Mouse (Mus musculus): ENCODE data around the gene Tarbp2. TPM values are rescaled to one million over a fixed set of nuclear protein-coding genes. Genes with fewer than 3 reads are reported as not detected.

The Tarbp2 gene
- polyA plus RNA-seq (2014; fragmentation: Nextera tagmentation; extraction: Ambion mirVana) = 97.7 and 108 TPM in 2 replicates

DNA sequence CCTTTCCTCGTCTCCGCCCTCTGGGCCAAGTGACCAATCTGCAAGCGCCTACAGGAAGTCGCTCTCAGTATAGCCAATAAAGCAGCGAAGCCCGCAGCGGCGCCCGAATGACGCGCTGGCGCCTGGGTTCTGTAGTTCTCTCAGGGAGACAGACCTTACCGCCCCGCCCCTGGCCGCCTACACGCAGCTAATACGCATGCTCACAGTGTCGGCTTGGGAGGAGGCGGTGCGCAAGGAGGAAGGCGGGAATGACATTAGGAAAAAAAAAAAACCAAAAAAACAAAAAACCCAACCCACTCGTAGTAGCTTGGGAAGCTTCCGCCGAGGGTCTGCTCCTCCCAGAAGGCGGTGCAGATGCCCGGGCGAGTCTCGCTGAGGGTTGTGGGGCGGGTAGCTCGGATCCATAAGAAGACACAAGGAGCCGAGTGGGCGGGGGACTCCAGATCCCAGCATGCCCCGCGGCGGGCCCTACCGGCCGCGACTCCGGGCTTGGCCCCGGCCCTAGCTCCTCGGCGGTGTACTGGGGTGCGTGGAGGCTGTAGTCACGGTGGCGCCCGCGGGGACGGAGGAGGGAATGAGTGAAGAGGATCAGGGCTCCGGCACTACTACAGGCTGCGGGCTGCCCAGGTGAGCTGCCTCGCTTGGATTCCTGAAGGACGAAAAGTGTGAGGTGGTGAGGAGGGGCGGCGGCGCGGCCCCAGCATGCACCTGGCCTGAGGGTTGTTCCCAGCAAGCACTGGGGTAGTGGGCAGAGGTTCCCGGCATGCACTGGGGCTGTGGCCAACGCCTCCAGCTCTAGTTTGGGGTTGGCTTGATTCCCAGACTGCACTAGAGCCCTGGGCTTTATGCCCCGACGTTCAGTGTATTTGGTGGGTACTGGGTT is at the start of gene Tarbp2:
Gene Tarbp2 (plus strand): TSS at position 217 of the 883 bp plus-strand sequence.
- peak within 1 kb of the TSS; percentile 80 for H3K4me2 ChIP-seq
- H3K27me3 ChIP-seq (ENCODE audit: control insufficient read depth, insufficient read depth, low read length) = no peaks in the 10 kb centered on the region
- H3K4me3 ChIP-seq (ENCODE audit: low read depth, low read length) = peak within 1 kb of the TSS; percentile 65
- peak within 1 kb of the TSS; percentile 96 for H3K27ac ChIP-seq (ENCODE audit: low read depth, low read length)
- peaks cover 25% of the 10 kb centered on the region for H3K4me1 ChIP-seq (ENCODE audit: control insufficient read depth, insufficient read depth, low read length)
- peaks cover 5% of the 10 kb centered on the region; the same call in 1 of the 2 replicates for H3K36me3 ChIP-seq (ENCODE audit: control insufficient read depth, insufficient read depth, low read length)
- H3K9me3 ChIP-seq (replicated peaks; ENCODE audit: control insufficient read depth, low read length) = no peaks in the 10 kb centered on the region
- peak; percentile 93 for ATAC-seq (replicated peaks; ENCODE audit: insufficient number of reproducible peaks, low FRiP score, low TSS enrichment)
- WGBS (ENCODE audit: insufficient replicate concordance) = under 1% methylated on average over 60 of the region's 60 CpGs
- peak within 1 kb of the TSS; percentile 94 for H3K9ac ChIP-seq (ENCODE audit: low read depth, low read length)

DNA sequence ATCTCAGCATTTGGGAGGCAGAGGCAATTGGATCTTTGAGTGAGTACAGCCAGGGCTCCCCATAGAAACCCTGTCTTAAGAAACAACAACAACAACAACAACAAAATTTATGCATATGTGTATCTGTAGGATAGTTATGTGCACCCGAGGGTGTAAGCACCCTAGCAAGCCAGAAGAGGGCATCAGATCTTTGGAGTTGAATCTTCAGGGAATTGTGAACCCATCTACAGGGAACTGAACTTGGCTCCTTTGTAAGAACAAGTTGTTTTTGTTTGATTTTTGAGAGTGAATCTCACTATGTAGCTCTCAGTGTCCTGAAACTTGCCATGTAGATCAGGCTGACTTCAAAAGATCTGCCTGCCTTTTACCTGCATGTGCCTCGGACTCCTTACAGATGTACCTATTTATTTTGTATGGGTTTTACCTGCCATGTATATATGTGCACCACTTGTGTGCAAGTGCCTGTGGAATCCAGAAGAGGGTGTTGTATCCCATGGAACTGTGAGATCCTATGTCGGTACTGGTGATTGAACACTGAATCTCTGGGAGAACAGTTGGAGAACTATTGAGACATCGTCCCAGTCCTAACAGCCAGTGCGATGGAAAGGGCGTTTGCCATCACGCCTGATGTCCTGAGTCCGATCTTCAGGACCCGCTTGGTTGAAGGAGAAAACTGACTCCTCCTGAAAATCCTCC is 49.2 kb upstream of the Tarbp2 start:
- H3K9me3 ChIP-seq (replicated peaks; ENCODE audit: control insufficient read depth, low read length) = no peaks in the 10 kb centered on the region; the same call in 1 of the 2 replicates
- no peak overlapping the region for H3K4me3 ChIP-seq (ENCODE audit: low read depth, low read length)
- H3K9ac ChIP-seq (ENCODE audit: low read depth, low read length) = no peak overlapping the region
- no peak overlapping the region for H3K27ac ChIP-seq (ENCODE audit: low read depth, low read length)
- no peak overlapping the region for H3K4me2 ChIP-seq
- WGBS (ENCODE audit: insufficient replicate concordance) = 95% methylated on average over 9 of the region's 9 CpGs
- H3K36me3 ChIP-seq (ENCODE audit: control insufficient read depth, insufficient read depth, low read length) = no peaks in the 10 kb centered on the region; the same call in none of the 2 replicates
- no peaks in the 10 kb centered on the region for H3K27me3 ChIP-seq (ENCODE audit: control insufficient read depth, insufficient read depth, low read length)
- ATAC-seq (replicated peaks; ENCODE audit: insufficient number of reproducible peaks, low FRiP score, low TSS enrichment) = no peak
- H3K4me1 ChIP-seq (ENCODE audit: control insufficient read depth, insufficient read depth, low read length) = peaks cover 7% of the 10 kb centered on the region

DNA sequence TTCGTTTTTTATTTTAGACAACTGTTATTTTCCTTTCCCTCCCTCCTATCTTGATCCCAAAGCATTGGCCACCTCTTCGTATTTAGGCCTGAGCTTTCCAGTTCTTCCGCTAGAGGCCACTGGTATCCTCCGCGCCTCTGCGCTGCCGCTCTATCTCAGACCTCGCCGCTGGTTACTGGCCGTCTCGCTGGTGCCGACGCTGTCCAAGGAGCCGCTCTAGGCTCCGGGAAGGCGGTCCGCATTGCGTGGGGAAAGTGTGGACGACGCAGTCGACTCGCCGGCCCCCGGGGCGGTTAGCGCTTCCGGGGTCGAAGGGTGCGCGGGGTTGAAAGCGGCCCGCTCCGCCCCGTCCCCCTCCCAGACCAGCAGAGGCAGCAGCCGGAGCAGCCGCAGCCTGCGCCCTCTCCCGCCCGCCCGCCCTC is 47.8 kb upstream of the Tarbp2 start, which contains the start of gene Pcbp2:
Gene Pcbp2 (plus strand): TSS at position 357 of the 422 bp plus-strand sequence.
- H3K27ac ChIP-seq (ENCODE audit: low read depth, low read length) = peak within 1 kb of the TSS; percentile 90
- no peaks in the 10 kb centered on the region for H3K27me3 ChIP-seq (ENCODE audit: control insufficient read depth, insufficient read depth, low read length)
- H3K4me3 ChIP-seq (ENCODE audit: low read depth, low read length) = peak within 1 kb of the TSS; percentile 75
- peak within 1 kb of the TSS; percentile 80 for H3K4me2 ChIP-seq
- H3K36me3 ChIP-seq (ENCODE audit: control insufficient read depth, insufficient read depth, low read length) = peaks cover 5% of the 10 kb centered on the region
- peaks cover 7% of the 10 kb centered on the region for H3K4me1 ChIP-seq (ENCODE audit: control insufficient read depth, insufficient read depth, low read length)
- ATAC-seq (replicated peaks; ENCODE audit: insufficient number of reproducible peaks, low FRiP score, low TSS enrichment) = peak; percentile 99
- H3K9me3 ChIP-seq (replicated peaks; ENCODE audit: control insufficient read depth, low read length) = no peaks in the 10 kb centered on the region; the same call in 1 of the 2 replicates
- H3K9ac ChIP-seq (ENCODE audit: low read depth, low read length) = peak within 1 kb of the TSS; percentile 77
- WGBS (ENCODE audit: insufficient replicate concordance) = under 1% methylated on average over 30 of the region's 40 CpGs

- peak; percentile 70 for ATAC-seq (replicated peaks; ENCODE audit: insufficient number of reproducible peaks, low FRiP score, low TSS enrichment)
- H3K36me3 ChIP-seq (ENCODE audit: control insufficient read depth, insufficient read depth, low read length) = peaks cover 8% of the 10 kb centered on the region
- peak overlapping the region; percentile 75 for H3K4me3 ChIP-seq (ENCODE audit: low read depth, low read length)
- no peaks in the 10 kb centered on the region for H3K27me3 ChIP-seq (ENCODE audit: control insufficient read depth, insufficient read depth, low read length)
- peak overlapping the region; percentile 80 for H3K4me2 ChIP-seq
- WGBS (ENCODE audit: insufficient replicate concordance) = 2% methylated on average over 22 of the region's 67 CpGs
- H3K27ac ChIP-seq (ENCODE audit: low read depth, low read length) = peak overlapping the region; percentile 90
- peaks cover 7% of the 10 kb centered on the region for H3K4me1 ChIP-seq (ENCODE audit: control insufficient read depth, insufficient read depth, low read length)
- no peaks in the 10 kb centered on the region; the same call in 1 of the 2 replicates for H3K9me3 ChIP-seq (replicated peaks; ENCODE audit: control insufficient read depth, low read length)
- peak overlapping the region; percentile 77 for H3K9ac ChIP-seq (ENCODE audit: low read depth, low read length)
Measured at GRCm38 (mm10) chr15:102470605-102471294, 47.2 kb upstream of the Tarbp2 start.

GRCm38 (mm10) chr15:102471295-102471645 is 46.7 kb upstream of the Tarbp2 start:
- under 1% methylated on average over 10 of the region's 10 CpGs for WGBS (ENCODE audit: insufficient replicate concordance)
- no peak for ATAC-seq (replicated peaks; ENCODE audit: insufficient number of reproducible peaks, low FRiP score, low TSS enrichment)
- H3K27me3 ChIP-seq (ENCODE audit: control insufficient read depth, insufficient read depth, low read length) = no peaks in the 10 kb centered on the region

DNA sequence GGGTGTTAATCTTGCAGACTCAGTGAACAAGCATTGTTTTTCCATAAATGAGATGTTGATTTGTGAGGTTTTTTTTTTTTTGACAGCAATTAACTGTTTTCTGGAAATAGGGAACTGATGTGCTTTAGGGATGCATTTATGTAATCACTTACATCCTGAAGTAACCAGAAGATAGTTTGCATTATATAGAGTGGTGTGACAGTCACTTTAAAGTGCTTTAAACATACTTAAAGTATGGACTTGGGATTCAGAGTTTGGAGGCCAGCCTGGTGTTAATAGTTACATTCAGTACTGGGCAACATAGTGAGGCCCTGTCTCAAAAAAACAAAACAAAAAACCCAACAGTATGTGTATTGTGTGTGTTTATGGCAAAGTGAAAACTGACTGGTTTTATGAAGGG is 46.3 kb upstream of the Tarbp2 start:
- H3K9me3 ChIP-seq (replicated peaks; ENCODE audit: control insufficient read depth, low read length) = no peaks in the 10 kb centered on the region; the same call in 1 of the 2 replicates
- no peak overlapping the region for H3K9ac ChIP-seq (ENCODE audit: low read depth, low read length)
- no peak overlapping the region for H3K27ac ChIP-seq (ENCODE audit: low read depth, low read length)
- H3K4me3 ChIP-seq (ENCODE audit: low read depth, low read length) = peak overlapping the region; percentile 75
- H3K4me1 ChIP-seq (ENCODE audit: control insufficient read depth, insufficient read depth, low read length) = peaks cover 7% of the 10 kb centered on the region
- no peak for ATAC-seq (replicated peaks; ENCODE audit: insufficient number of reproducible peaks, low FRiP score, low TSS enrichment)
- H3K27me3 ChIP-seq (ENCODE audit: control insufficient read depth, insufficient read depth, low read length) = no peaks in the 10 kb centered on the region
- peak overlapping the region; percentile 80 for H3K4me2 ChIP-seq
- H3K36me3 ChIP-seq (ENCODE audit: control insufficient read depth, insufficient read depth, low read length) = peaks cover 11% of the 10 kb centered on the region

More at GRCm38 (mm10) chr15:102471295-102471645, 46.7 kb upstream of the Tarbp2 start:
- H3K4me1 ChIP-seq (ENCODE audit: control insufficient read depth, insufficient read depth, low read length) = peaks cover 7% of the 10 kb centered on the region
- no peaks in the 10 kb centered on the region; the same call in 1 of the 2 replicates for H3K9me3 ChIP-seq (replicated peaks; ENCODE audit: control insufficient read depth, low read length)
- peaks cover 8% of the 10 kb centered on the region for H3K36me3 ChIP-seq (ENCODE audit: control insufficient read depth, insufficient read depth, low read length)
- peak overlapping the region; percentile 77 for H3K9ac ChIP-seq (ENCODE audit: low read depth, low read length)
- H3K4me2 ChIP-seq = peak overlapping the region; percentile 80
- peak overlapping the region; percentile 75 for H3K4me3 ChIP-seq (ENCODE audit: low read depth, low read length)
- peak overlapping the region; percentile 90 for H3K27ac ChIP-seq (ENCODE audit: low read depth, low read length)

DNA sequence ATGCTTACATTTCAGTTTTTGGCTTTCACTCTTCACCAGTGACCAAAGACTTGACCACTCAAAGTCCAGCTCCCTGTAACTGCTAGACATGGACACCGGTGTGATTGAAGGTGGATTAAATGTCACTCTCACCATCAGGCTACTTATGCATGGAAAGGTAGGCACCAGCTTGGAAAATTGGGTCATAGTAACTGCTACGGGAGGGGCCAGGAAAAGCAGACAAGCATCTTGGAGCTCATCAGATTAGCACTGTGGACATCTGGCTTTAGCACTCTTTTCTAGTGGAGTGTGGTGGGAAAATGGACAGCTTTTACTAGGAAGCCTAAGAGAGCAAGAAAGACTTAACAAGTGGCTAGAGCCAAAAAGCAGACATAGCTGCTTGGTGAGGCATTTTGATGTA is 44.7 kb upstream of the Tarbp2 start:
- Histone ChIP-seq H3K4me3 (ENCODE audit: low read depth, low read length) (no peak overlapping the region), H3K27ac (ENCODE audit: low read depth, low read length) (no peak overlapping the region), H3K4me1 (ENCODE audit: control insufficient read depth, insufficient read depth, low read length) (peaks cover 7% of the 10 kb centered on the region), H3K9ac (ENCODE audit: low read depth, low read length) (no peak overlapping the region), H3K27me3 (ENCODE audit: control insufficient read depth, insufficient read depth, low read length) (no peaks in the 10 kb centered on the region), H3K4me2 (no peak overlapping the region; the same call in 1 of the 2 replicates), H3K36me3 (ENCODE audit: control insufficient read depth, insufficient read depth, low read length) (peaks cover 14% of the 10 kb centered on the region), H3K9me3 (replicated peaks; ENCODE audit: control insufficient read depth, low read length) (no peaks in the 10 kb centered on the region; the same call in 1 of the 2 replicates)
- no peak for ATAC-seq (replicated peaks; ENCODE audit: insufficient number of reproducible peaks, low FRiP score, low TSS enrichment)
- WGBS (ENCODE audit: insufficient replicate concordance) = 73% methylated on average over 2 of the region's 2 CpGs

GRCm38 (mm10) chr15:102474520-102474919 is 43.5 kb upstream of the Tarbp2 start:
- 84% methylated on average over 2 of the region's 2 CpGs for WGBS (ENCODE audit: insufficient replicate concordance)
- no peak overlapping the region for H3K27ac ChIP-seq (ENCODE audit: low read depth, low read length)
- peaks cover 7% of the 10 kb centered on the region for H3K4me1 ChIP-seq (ENCODE audit: control insufficient read depth, insufficient read depth, low read length)
- H3K9me3 ChIP-seq (replicated peaks; ENCODE audit: control insufficient read depth, low read length) = no peaks in the 10 kb centered on the region
- H3K4me3 ChIP-seq (ENCODE audit: low read depth, low read length) = no peak overlapping the region
- no peak overlapping the region for H3K9ac ChIP-seq (ENCODE audit: low read depth, low read length)
- H3K27me3 ChIP-seq (ENCODE audit: control insufficient read depth, insufficient read depth, low read length) = no peaks in the 10 kb centered on the region
- no peak overlapping the region for H3K4me2 ChIP-seq
- H3K36me3 ChIP-seq (ENCODE audit: control insufficient read depth, insufficient read depth, low read length) = peaks cover 19% of the 10 kb centered on the region
- ATAC-seq (replicated peaks; ENCODE audit: insufficient number of reproducible peaks, low FRiP score, low TSS enrichment) = no peak
